Mouse (Mus musculus) lung, postnatal 0 days (tissue): ENCODE results near the gene Mia2.

ENCODE experiments used
- CTCF ChIP-seq: IDR thresholded peaks from 2 replicates; pipeline ENCODE4 v1.5.1; 2016; ENCODE audit warnings: antibody characterized with exemption, mild to moderate bottlenecking
- EP300 ChIP-seq: IDR thresholded peaks from 2 replicates; pipeline ENCODE4 v1.6.1; 2016; ENCODE audit warnings: antibody characterized with exemption, mild to moderate bottlenecking, control low read depth

- TF ChIP-seq CTCF (no peak), EP300 (no peak)
Measured at GRCm38 (mm10) chr12:59207000-59207390, 111.4 kb downstream of the Mia2 start.
